Mouse (Mus musculus) ovary, postnatal 36 days (tissue): ENCODE measurements around the gene Acot5.
"Not testable (repeated sequence)": the region's sequence is repeated elsewhere in the genome, so short reads cannot be mapped to it uniquely, and the experiment has no call there.

Experiments
- DNase-seq: peaks from one replicate; pipeline ENCODE4 v3.0.0; 2022; ENCODE audit warnings: low spot score, mixed read lengths

The Acot5 gene

DNA sequence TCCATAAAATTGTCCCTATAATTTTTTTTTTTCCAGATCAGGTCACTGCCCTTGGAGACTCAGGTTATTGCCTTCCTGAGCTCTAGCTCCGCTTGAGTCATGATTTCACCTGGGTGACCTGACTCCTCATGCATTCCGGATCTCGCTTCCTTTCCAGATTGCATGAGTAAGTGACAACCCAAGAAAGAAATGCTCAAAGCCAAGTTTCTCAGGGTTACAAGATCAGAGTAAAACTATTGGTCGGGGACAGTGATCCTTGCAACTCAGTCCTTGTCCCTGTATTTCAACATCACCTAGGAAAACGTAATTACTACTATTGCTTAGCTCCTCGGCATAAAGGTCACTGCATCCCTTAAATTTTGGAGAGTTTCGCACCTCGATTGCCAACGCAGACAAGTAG lies at the start of gene Acot5:
Acot5 (plus strand) TSS at position 340 of the 400 bp plus-strand sequence.
- DNase-seq, result no peak

DNA sequence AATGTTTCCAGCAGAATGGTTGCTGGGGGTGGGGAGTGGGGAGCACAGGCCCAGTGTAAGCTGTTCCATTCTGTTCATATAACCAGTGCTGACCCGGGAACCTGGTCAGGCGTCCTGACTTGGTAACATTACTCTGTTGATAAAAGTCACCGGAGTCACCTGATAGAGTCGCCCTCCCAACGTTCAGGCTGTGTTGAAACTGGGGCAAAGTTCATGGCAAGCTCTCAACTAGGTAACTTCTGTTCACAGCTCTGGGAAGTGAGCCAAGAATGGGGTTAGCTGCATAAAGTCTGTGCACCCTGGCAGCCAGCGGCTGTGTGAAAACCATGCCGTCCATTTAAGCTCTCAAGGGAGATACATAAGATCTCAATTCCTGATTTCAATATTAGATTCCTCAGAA lies 48.6 kb upstream of the Acot5 start:
- DNase-seq, result peak; percentile 38

DNA sequence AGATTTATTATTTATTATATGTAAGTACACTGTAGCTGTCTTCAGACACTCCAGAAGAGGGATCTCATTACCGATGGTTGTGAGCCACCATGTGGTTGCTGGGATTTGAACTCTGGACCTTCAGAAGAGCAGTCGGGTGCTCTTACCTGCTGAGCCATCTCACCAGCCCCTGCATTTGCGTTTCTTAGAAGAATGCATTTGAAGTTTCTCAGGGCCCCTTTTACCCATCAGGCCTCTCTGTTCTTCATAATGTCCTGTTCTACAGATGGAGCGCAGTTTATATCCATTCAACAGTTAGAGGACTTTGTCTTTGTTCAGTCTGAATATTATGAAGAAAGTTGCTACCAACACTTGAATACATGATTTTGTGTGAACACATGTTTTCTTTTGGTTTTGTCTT lies 46.9 kb upstream of the Acot5 start:
- not testable (repeated sequence) for DNase-seq

DNA sequence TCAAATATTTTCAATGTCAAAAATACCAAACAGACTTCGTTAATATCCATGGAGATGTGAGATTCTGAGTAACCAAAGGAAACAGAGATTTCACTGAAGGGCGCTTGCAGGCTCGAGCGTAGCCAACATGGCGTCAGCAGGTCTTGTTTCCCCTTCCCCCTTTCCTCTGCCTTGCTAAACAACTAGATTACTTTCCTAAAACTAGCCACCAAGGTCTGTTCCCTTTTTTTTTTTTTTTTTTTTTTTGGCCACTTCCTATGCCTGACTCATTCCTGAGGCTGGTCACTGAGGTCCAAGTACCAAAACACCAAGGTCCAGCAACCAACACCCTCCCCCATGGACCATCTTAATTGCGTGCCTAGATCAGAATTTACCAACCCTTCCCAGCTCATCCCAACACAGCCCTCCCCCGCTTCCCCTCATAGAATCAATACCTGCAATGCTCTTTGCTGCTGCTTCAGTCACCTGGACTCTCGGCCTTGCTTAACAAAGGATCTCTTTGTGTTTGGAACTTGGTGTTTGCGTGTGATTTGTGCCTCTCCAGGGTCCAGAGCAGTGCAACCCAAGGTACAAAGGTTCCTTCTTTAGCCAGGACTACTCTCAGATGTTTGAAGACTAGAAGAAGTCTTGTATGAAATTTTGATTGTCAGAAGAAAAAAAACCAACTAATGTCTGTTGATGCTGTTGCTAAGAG lies 45.9 kb upstream of the Acot5 start:
- DNase-seq, result no peak

DNA sequence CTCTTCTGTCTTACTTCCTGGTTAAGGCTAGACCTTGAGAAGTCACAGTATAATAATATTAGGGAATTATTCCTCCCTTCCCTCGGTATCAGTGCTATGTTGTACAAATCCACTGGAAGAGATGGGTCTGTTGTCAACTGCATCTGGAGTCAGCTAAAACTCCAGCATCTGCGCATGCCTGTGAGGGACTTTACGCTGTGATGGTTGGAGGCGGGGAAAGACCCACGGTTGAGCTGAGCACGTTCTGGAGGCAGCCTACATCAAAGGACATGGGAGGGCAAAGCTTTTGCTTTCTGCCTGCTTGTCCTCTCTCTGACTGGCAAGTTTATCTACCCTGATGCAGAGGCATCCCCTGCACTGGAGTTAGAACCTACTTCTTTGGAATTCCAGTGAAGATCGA lies 43.2 kb upstream of the Acot5 start:
- DNase-seq, result no peak

DNA sequence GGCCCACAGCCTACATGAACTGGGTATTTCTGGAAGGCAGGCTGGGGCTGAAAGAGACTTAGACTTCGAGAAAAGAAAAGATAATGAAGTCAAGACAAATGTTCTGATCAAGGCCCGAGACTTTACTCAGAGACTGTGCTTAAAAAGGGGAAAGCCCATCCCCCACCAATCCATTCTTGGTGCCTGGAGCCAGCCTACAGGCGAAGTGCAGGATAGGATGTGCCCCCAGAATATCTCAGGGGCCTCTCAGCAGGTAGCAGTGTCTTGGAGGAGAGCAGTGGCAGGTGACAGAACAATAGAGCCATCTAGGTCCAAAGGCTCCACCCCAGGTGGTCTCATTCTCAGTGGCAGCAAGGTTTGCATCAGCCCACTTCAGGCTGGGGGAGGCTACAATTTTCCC lies 40.8 kb upstream of the Acot5 start:
- not testable (repeated sequence) for DNase-seq

DNA sequence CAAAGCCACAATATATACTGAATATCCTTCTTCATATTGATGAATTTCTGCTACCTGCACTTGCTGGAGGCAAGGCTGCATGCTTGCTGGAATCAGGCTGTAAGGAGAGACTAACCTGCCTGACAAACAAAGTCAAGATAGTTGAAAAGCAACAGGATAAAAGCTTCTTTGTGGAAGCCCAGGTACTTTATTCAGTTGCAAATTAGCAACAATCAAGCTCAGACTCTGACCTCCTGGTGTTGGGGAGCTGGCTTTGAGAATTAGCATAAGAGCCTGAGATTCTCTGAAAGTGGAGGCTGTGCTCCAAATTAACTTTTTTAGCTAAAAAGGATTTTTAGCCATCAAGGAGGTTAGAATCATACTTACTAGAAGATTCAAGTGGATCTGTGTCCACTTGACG lies 40.1 kb upstream of the Acot5 start:
- DNase-seq, result not testable (repeated sequence)

DNA sequence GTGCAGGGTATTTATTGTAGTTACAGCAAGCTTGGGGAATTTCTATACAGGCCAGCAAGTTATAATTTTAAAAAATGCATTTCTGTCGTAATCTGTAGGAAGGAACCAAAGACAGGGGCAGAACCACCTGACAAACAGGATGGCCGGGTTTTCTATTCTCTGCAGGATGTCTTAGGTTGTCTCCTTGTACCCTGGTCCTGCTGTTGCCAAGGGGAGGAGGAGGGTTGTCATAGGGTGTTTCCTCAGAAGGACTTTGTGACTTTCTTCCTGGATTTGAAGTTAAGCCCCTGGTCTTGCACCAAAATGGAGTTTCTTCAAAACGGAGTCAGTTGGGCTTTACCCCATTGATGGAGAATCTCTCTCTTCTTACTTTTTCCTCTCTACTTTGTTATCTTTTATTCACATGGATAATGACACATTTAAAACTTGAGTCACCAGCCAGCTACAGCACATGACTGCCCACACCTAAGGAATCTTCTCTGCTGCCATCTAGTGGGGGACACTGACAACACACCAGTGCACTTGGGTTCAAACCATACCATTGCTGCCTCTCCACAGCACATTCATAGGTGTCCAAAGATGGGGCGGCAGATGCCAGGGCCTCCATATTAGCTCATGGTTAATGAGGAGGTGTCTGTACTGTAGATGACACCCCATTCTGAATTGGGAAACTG lies 38.3 kb upstream of the Acot5 start:
- peak; percentile 64 for DNase-seq

DNA sequence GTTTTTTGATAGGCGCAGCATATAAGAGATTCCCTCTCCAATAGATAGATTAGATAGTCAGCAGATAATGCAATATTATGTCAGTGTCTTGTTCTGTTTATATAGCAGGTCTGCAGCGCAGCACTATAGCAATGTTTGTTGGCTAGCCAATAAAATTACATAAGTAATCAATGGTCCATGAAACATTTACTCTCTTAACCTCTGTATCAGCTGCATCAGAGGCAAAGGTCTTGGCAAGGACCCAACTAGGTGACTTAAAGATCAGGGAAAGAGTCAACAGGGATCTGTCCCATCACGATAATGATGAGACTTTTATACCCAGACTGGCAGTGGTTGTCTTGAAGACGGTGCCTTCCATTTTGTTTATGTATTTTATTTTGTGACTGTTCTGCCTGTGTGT lies 36.3 kb upstream of the Acot5 start:
- DNase-seq, result no peak

DNA sequence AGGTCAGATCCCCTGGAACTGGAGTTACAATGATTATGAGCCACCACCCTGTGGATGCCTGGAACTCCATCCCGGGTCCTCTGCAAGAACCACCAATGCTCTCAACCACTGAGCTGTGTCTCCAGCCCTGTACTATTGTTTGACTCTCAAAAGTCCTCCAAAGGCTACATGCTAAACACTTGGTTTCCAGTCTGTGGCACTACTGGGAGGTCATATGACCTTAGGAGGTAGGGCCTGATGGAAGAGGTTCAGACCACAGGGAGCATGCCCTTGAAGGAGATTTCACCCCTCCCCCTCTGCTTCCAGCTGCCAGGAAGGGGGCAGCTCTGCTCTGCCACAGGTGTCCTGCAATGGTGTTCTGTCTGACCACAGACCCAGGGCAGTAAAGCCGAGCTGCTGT lies 35.8 kb upstream of the Acot5 start:
- not testable (repeated sequence) for DNase-seq

DNA sequence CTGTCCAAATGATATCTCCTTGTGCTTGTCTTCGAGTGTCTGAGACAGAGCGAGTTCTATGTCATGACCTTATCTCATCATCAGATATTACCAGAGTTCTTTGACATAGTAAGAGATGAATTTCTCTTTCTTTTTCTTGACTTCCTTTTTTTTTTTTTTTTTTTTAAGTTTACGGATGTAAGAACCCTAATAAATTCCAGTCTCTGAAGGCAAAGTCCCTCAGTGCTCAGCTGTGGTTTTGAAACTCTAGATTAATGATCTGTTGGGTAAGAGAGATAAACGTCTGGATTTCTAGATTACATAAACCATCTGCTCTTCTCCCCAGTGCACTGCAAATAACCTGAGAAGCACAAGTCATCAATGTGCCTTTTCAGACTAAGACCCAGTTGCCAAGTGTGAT lies 35.0 kb upstream of the Acot5 start:
- no peak for DNase-seq

DNA sequence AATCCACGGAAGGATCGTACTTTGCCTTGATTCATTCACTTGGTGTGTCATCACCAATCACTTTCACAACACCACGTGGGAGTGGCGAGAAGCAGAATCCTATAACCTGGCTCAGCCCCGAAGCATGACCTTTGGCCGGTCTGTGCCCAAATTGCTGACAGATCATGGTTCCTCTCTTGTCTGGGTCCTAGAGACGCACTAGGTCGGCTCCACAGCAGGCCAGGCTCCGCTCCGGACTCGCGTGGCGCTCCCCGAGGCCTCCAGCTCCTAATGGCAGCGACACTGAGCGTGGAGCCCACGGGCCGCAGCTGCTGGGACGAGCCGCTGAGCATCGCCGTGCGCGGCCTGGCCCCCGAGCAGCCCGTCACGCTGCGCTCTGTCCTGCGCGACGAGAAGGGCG lies 30.9 kb upstream of the Acot5 start, which contains the start of gene Acot4:
Acot4 (plus strand) TSS at position 139 of the 400 bp plus-strand sequence.
- DNase-seq, result peak; percentile 16

DNA sequence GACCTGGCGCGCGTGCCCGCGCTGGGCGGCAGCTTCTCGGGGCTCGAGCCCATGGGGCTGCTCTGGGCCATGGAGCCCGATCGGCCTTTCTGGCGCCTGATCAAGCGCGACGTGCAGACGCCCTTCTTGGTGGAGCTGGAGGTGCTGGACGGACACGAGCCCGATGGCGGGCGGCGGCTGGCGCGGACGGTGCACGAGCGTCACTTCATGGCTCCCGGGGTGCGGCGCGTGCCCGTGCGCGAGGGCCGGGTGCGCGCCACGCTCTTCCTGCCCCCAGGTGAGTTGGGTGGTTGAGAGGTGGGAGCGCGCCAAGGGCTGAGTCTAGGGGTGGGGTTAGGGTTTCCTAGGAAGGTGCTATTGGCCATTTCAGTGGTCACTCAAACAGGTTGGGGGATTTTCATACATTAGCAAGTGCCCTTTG lies 30.4 kb upstream of the Acot5 start, which contains the start of gene Gm49366:
Gm49366 (plus strand) TSS at position 245 of the 421 bp plus-strand sequence.
- DNase-seq, result peak; percentile 37

DNA sequence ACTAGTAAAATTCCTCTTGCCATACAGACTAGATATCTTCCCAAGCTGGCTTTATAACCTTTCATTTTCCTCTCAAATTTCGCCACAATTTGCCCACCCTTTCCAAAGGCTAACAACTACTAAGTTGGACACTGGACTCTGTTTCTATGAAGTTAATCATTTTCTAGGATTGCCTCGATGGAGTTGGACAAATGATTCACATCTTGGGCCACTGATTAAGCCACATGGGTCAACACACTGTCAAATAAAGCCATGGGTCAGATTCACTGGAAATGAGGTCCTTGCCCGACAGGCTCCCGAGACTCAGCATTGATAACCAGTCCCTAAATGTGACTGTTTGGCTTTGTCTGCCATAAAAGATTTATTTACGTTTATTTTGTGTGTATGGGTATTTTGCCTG lies 26.9 kb upstream of the Acot5 start:
- no peak for DNase-seq

DNA sequence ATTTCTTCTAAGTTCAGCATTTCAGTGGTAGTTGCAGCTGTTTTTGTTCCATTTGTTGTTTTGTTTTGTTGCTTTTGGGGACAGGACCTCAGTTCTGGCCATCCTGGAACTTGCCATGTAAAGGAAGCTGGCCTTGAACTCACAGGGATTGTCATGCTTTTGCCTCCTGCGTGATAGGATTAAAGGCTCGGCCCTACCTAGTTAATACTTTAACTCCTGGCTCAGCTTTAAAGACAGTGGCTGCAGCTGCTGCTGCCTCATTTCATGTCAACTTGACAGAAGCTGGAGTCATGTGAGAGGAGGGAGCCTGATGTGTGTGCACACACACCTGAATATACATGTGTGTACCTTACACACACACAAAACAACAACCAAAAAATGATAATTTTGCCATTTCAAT lies 25.1 kb upstream of the Acot5 start:
- no peak for DNase-seq

DNA sequence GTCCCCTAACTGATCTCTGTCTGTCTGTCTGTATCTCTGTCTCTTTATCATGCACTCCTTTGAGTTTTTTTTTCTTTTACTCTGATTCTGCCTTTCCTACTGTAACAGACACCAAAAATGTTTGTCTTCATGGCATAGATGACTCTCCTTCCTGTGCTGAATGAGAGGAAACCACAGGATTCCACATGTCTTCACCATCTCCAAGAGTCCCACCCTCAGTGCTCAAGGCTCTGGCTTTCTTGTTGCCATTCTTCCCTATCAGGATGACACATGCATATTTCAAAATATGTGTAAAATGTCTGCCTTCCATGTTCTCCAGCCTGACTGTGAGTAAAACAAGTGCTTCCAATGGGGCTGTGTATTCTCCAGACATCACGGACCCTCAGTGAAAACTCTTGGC lies 22.2 kb upstream of the Acot5 start:
- no peak for DNase-seq

DNA sequence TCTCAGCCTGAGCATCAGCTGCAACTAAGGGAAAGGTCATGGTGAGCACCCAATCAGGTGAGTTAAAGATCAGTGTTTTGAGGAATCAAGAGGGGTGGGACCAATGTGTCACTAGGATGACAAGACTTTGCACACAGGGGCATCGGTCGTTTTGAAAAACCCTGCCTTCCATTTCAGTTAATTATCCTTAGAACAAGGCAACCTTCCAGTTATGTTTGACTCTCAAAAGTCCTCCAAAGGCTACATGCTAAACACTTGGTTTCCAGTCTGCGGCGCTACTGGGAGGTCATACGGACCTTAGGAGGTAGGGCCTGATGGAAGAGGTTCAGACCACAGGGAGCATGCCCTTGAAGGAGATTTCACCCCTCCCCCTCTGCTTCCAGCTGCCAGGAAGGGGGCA lies 18.4 kb upstream of the Acot5 start:
- DNase-seq, result not testable (repeated sequence)

DNA sequence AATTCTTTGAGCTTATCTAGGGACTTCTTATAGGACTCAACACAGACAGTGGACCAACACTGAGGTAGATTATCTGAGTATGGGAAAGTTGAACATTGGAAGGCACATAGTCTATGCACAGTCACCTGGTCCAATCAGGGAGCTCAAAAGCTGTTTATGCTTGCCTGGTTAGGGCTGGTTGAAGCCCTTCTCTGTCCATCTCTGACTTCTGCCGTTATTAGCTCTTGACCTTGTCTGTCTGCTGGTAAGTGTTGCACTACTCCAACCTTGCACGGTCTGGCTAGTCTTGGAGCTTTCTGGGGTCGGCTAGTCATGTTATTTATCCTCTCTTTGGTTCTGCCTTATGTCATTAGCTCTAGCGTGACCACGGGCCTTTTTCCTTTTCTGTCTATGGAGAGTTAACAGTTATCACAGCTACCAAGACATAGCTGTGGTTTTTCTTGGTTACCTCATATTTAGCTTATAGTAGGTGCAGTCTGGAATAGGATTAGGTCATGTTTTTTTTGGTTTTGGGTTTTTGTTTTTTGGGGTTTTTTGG lies 17.1 kb upstream of the Acot5 start, which contains the start of gene Acot3:
Acot3 (plus strand) TSS at position 208 of the 538 bp plus-strand sequence.
- no peak for DNase-seq

DNA sequence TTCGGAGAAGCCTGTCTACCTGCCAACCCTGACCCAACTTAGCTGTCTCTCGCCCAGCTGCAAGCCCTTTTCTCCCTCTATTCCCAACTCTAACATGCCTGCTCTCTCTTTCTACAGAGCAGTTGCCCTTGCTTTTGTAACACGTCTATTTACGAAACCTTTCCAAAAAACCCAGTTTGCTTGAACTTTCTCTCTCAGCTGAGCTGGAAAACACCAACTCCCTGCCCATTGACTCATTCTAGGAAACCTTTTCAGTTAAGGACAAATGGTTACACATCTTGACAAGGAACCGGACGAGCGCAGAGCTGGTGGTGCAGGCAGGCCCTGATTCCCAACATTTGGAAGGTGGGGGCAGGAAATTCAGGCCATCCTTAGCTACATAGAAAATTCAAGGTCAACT lies 16.5 kb upstream of the Acot5 start:
- no peak for DNase-seq

DNA sequence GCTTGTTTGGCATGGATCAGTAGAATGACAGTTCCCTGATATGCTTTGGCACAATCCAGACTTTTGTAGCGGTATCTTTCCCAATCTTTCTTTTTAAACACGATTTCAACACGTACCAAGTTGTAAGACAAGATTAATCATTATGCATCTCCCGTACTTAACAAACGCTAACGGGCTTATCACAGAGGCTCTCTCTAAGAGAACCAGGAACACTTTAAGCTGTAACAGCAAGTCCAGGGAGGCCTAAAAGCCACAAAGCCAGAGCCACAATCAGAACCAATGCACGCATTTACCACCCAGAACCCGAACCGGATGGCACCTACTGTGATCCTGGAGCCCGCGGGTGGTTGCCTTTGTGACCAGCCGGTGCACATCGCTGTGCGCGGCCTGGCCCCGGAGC lies 16.0 kb upstream of the Acot5 start:
- peak; percentile 10 for DNase-seq

DNA sequence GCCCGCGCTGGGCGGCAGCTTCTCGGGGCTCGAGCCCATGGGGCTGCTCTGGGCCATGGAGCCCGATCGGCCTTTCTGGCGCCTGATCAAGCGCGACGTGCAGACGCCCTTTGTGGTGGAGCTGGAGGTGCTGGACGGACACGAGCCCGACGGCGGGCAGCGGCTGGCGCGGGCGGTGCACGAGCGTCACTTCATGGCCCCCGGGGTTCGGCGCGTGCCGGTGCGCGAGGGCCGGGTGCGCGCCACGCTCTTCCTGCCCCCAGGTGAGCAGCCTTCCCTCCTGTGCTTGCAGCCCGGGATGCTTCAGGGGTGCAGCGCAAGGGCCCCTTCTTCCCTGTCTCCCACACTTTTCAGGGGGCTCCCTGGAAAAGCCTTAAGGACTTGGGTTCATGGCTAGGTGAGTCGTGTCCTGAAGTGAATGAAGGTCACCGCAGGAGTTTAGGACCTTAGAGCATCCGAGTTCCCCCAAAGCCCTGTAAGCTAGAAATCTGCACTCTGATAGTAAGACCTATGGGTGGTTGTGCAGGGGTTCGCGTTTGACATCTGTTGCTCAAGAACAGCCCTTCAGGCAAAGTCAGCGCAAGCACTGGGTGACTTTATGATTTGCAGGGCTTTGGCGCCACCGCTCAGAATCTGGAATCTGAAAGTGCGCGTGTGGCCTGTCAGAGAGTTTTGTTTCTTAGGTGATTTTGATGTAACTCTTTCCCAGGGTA lies 15.3 kb upstream of the Acot5 start:
- DNase-seq, result peak; percentile 22

DNA sequence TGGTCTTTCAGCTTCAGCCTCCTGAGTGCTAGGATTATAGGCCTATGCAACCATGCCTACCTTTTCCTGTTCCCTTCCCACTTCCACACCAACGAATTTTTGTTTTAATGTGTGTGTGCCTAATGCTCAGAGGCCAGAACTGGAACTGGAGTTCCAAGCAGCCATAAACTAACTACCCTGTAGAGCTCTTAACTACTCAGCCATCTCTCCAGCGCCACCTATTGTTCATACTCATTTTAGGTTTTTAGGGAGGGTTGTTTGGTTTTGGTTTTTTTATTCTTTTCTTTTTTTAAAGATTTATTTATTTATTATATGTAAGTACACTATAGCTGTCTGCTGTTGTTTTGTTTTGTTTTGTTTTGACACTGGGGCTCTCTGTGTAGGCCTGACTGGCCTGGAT lies 8.2 kb upstream of the Acot5 start:
- no peak for DNase-seq

DNA sequence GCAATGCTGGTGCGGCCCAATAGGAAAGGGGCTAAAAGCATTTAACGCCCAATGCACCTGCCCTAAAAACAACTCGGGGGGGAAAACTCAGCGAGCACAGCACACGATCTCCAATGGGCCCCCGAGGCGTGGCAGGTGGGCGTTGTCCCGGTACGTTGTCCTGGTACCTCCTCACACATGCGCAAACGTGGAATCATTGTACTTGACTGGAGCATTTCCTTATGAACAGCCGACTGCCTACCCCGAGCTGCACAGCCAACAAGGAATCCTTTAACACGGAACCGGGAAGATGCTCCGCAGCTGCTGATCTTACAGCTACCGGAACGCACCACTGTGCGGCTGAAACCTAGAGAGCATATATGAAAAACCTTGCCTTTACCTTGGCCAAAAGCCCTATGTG lies 6.8 kb upstream of the Acot5 start:
- DNase-seq, result no peak
